Mouse (Mus musculus): Measurements from ENCODE around the gene Dock8. TPM values are rescaled to one million over a fixed set of nuclear protein-coding genes. Genes with fewer than 3 reads are reported as not detected.

The Dock8 gene
- polyA plus RNA-seq (2015; fragmentation: Nextera tagmentation; extraction: Ambion mirVana) = 20.1 and 24.1 TPM in 2 replicates

GRCm38 (mm10) chr19:24999201-24999886 is at the start of gene Dock8:
Gene Dock8, plus strand, starts transcription at chr19:24999534.

GRCm38 (mm10) chr19:24961172-24961962 is 38.0 kb upstream of the Dock8 start, which contains the start of gene Cbwd1:
Gene Cbwd1, minus strand, starts transcription at chr19:24961610.

GRCm38 (mm10) chr19:25236596-25237491 is 237.5 kb downstream of the Dock8 start, which contains the start of gene Kank1:
Gene Kank1, plus strand, starts transcription at chr19:25236975.

Other genes starting within 250 kb of the Dock8 start
- gene Pgm5, start 137.7 kb upstream of the Dock8 start, polyA plus RNA-seq (2015; fragmentation: Nextera tagmentation; extraction: Ambion mirVana) = 0.26 and 0.46 TPM in 2 replicates
- 125 and 129 TPM in 2 replicates for gene Gm10053, start 123.8 kb upstream of the Dock8 start, polyA plus RNA-seq (2015; fragmentation: Nextera tagmentation; extraction: Ambion mirVana)
- 2.3 and 2.7 TPM in 2 replicates for gene Foxd4, start 98.3 kb upstream of the Dock8 start, polyA plus RNA-seq (2015; fragmentation: Nextera tagmentation; extraction: Ambion mirVana)
- 12.4 and 14.3 TPM in 2 replicates for gene Cbwd1, start 37.9 kb upstream of the Dock8 start, polyA plus RNA-seq (2015; fragmentation: Nextera tagmentation; extraction: Ambion mirVana)
- gene Kank1, start 237.4 kb downstream of the Dock8 start, polyA plus RNA-seq (2015; fragmentation: Nextera tagmentation; extraction: Ambion mirVana) = 5.0 and 5.9 TPM in 2 replicates